In the genomic region with DNA sequence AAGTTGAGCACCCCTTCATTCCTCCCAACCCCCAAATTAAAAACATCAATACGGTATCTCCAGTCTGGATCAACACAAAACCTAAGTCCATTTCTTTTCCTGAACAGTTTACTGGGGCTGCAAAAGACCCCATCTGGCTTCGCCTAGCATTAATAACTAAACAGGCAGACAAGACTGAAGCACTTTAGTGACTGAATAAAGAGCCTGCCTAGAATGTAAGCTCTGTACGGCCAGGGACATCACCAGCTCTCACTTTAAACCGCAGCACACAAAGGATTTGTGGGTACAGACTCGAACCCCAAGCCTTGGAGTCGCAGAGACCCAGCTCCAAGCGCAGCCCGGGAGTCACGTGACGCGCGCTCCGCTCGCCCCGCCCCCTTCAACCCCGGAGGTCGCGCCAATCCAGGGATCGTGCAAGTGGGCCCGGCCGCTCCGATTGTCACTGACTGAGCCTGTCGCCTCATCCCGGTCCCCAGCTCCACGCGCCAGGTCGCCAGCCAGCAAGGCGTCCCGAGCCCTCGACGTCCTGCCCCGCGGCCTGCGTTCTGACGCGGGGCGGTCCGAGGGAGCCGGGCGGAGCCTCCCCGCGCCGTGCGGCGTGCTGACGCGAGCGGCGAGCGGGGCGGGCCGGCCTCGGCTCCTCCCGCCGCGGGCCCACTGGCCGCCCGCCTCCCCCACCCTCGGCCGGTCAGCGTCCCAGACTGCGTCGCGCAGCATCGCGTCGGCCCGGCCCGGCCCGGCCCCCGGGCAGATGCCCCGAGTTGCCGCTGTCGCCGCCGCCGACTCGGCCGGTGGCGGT, we compare ENCODE assay signal across 8 mouse cellular contexts. TPM values are rescaled to one million over a fixed set of nuclear protein-coding genes. Genes with fewer than 3 reads are reported as not detected.
DNase-seq lines count a peak whose midpoint lies in the region; ATAC-seq lines count a peak whose summit lies in the region.

Gene Ric1 (plus strand): TSS at position 646 of the 799 bp plus-strand sequence.

- DNase-seq in adrenal gland, postnatal 10 days, result peak; percentile 93
- peak; percentile 92 for DNase-seq in embryo, embryonic 9.5 days (ENCODE audit: extremely low spot score)
- no peak for DNase-seq in gonadal fat pad, adult 2 months (ENCODE audit: low read depth)
- peak; percentile 87 to 93 for DNase-seq in left cerebral cortex, postnatal 36 days (ENCODE audit: low spot score in 2 of 2)
- peak; percentile 92 for DNase-seq in midbrain, embryonic 10.5 days (ENCODE audit: low spot score)
- DNase-seq in right cerebral cortex, postnatal 36 days (ENCODE audit: low spot score in 2 of 2), result peak; percentile 76 to 77
- peak; percentile 85 to 88 for DNase-seq in urinary bladder, postnatal 4 days (ENCODE audit: low spot score in 2 of 2)

- H3K9me3 ChIP-seq in intestine, embryonic 16.5 days (ENCODE audit: control insufficient read depth, low read length), result no peaks in the 10 kb centered on the region
- no peaks in the 10 kb centered on the region for H3K9me3 ChIP-seq in midbrain, embryonic 10.5 days (replicated peaks)

- H3K4me1 ChIP-seq in intestine, embryonic 16.5 days (ENCODE audit: control insufficient read depth, insufficient read depth, low read length), result peaks cover 16% of the 10 kb centered on the region
- peaks cover 20% of the 10 kb centered on the region for H3K4me1 ChIP-seq in midbrain, embryonic 10.5 days

- ATAC-seq in intestine, embryonic 16.5 days, result peak; percentile 98

- no peaks in the 10 kb centered on the region for H3K27me3 ChIP-seq in intestine, embryonic 16.5 days (replicated peaks; ENCODE audit: control insufficient read depth, insufficient read depth, low read length)
- H3K27me3 ChIP-seq in midbrain, embryonic 10.5 days (ENCODE audit: low read depth, poor library complexity, severe bottlenecking), result no peaks in the 10 kb centered on the region

- H3K36me3 ChIP-seq in intestine, embryonic 16.5 days (ENCODE audit: control insufficient read depth, insufficient read depth, low read length), result no peaks in the 10 kb centered on the region
- no peaks in the 10 kb centered on the region for H3K36me3 ChIP-seq in midbrain, embryonic 10.5 days

- intact Hi-C loops in left cerebral cortex, postnatal 36 days (cut with DNase I), result loop anchor here (5.0 kb wide), 1 partner anchor 40 kb away; no protein-coding TSS in a partner anchor

- 1% methylated on average over 68 of the region's 80 CpGs for WGBS in intestine, embryonic 16.5 days
- WGBS in midbrain, embryonic 10.5 days, result 1% methylated on average over 80 of the region's 80 CpGs

- H3K4me2 ChIP-seq in intestine, embryonic 16.5 days (ENCODE audit: low read depth, low read length), result peak within 1 kb of the TSS; percentile 66

- H3K27ac ChIP-seq in intestine, embryonic 16.5 days (ENCODE audit: low read length), result peak within 1 kb of the TSS; percentile 95
- H3K27ac ChIP-seq in midbrain, embryonic 10.5 days (replicated peaks), result peak within 1 kb of the TSS; percentile 96

- peak within 1 kb of the TSS; percentile 91 for H3K4me3 ChIP-seq in intestine, embryonic 16.5 days (ENCODE audit: low read length)
- peak within 1 kb of the TSS; percentile 93 for H3K4me3 ChIP-seq in midbrain, embryonic 10.5 days

- H3K9ac ChIP-seq in intestine, embryonic 16.5 days (ENCODE audit: low read depth, low read length), result peak within 1 kb of the TSS; percentile 96

RNA-seq across cellular contexts. Expression of gene Ric1, which starts in this region (rescaled TPM):
- total RNA-seq in adrenal gland, postnatal 10 days (2021), result 10 to 100 TPM; 51.9 to 57.6 TPM
- polyA plus RNA-seq in gonadal fat pad, adult 2 months (2012; rRNA removed), result 16.9 and 17.6 TPM in 2 replicates
- 8.0 and 9.0 TPM in 2 replicates for polyA plus RNA-seq in intestine, embryonic 16.5 days (2015; fragmentation: Nextera tagmentation; extraction: Ambion mirVana)
- total RNA-seq in left cerebral cortex, postnatal 36 days (2021), result 10 to 100 TPM; 32.2 to 37.9 TPM
- polyA plus RNA-seq in midbrain, embryonic 10.5 days (2016; fragmentation: Nextera tagmentation; extraction: Ambion mirVana), result 9.8 and 10.2 TPM in 2 replicates
